Mouse (Mus musculus): ENCODE measurements at regions not wholly inside any gene's neighbourhood (a gene's known extent, or its start where the extent isn't known, plus 50 kb on each side); places are given as distances from the start of the nearest gene placed in this dataset.
A peak's percentile ranks its signal among the peaks of the same experiment; 100 is the strongest.

- Histone ChIP-seq H3K9ac (0 out of 2 replicates have a peak overlapping the region, but pooled peaks have one; percentile 8), H3K27ac (peak overlapping the region; percentile 95), H3K4me2 (replicated peaks) (peak overlapping the region; percentile 44), H3K36me3 (no peaks in the 10 kb centered on the region), H3K9me3 (0 out of 2 replicates have a peak, but pooled peaks cover 6% of the 10 kb centered on the region), H3K27me3 (no peaks in the 10 kb centered on the region), H3K4me3 (no peak overlapping the region), H3K4me1 (peaks cover 59% of the 10 kb centered on the region)
- ATAC-seq (ENCODE audit: low FRiP score, low read depth) = peak; percentile 4
- WGBS = 19% methylated on average over 13 of the region's 13 CpGs
Measured at GRCm38 (mm10) chr16:90628605-90629120, 98.5 kb downstream of the Mis18a start.

DNA sequence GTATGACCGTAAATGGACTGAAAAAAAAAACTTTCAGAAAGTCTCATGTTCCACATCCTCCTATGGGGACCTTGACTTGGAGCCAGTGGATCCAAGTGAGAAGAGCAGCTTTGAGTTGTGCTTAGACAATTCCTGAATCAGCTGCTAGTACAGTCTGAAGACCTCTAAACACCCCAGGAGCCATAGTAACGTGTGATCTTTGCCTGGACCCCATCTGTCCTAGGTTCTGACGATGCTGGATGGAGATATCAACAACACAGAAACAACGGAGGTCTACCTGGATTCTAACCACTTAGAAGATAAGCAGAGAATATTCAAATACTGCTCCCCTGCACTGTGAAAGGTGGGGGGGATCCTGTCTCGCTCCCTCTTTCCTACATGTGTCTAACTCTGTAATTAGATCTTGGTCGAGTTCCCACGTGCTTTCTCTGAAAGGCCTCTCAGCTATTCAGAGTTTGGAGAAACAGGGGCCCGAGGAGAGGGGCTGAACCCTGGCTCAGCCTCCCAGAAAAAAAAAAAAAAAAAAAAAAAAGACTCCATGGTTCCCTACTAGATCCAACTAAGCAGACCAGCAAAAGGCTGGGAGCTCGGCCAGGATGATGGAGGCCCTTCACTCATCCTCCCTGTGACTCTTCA is 101.1 kb downstream of the Mis18a start:
- Histone ChIP-seq H3K27me3 (no peaks in the 10 kb centered on the region), H3K27ac (peak overlapping the region; percentile 48; the same call in 1 of the 2 replicates), H3K9ac (no peak overlapping the region), H3K4me2 (replicated peaks) (no peak overlapping the region), H3K36me3 (no peaks in the 10 kb centered on the region), H3K9me3 (0 out of 2 replicates have a peak, but pooled peaks cover 6% of the 10 kb centered on the region), H3K4me1 (peaks cover 83% of the 10 kb centered on the region), H3K4me3 (no peak overlapping the region)
- 68% methylated on average over 9 of the region's 9 CpGs for WGBS
- ATAC-seq (ENCODE audit: low FRiP score, low read depth) = no peak

- Histone ChIP-seq H3K27me3 (no peaks in the 10 kb centered on the region), H3K4me2 (replicated peaks) (no peak overlapping the region)
Measured at GRCm38 (mm10) chr16:90625301-90626034, 101.7 kb downstream of the Mis18a start.

GRCm38 (mm10) chr16:90624039-90624625 is 103.1 kb downstream of the Mis18a start:
- H3K27ac ChIP-seq = peak overlapping the region; percentile 94
- H3K27me3 ChIP-seq = no peaks in the 10 kb centered on the region
- 0 out of 2 replicates have a peak, but pooled peaks cover 6% of the 10 kb centered on the region for H3K9me3 ChIP-seq
- H3K36me3 ChIP-seq = no peaks in the 10 kb centered on the region
- peaks cover 74% of the 10 kb centered on the region for H3K4me1 ChIP-seq
- peak overlapping the region; percentile 3; the same call in 1 of the 2 replicates for H3K4me3 ChIP-seq
- WGBS = 18% methylated on average over 17 of the region's 17 CpGs
- no peak overlapping the region for H3K9ac ChIP-seq
- ATAC-seq (ENCODE audit: low FRiP score, low read depth) = peak; percentile 88
- peak overlapping the region; percentile 49 for H3K4me2 ChIP-seq (replicated peaks)

More at GRCm38 (mm10) chr16:90625301-90626034, 101.7 kb downstream of the Mis18a start:
- H3K9me3 ChIP-seq = 0 out of 2 replicates have a peak, but pooled peaks cover 6% of the 10 kb centered on the region
- WGBS = 61% methylated on average over 16 of the region's 16 CpGs
- no peak for ATAC-seq (ENCODE audit: low FRiP score, low read depth)
- H3K27ac ChIP-seq = peak overlapping the region; percentile 48
- peaks cover 79% of the 10 kb centered on the region for H3K4me1 ChIP-seq
- H3K9ac ChIP-seq = no peak overlapping the region
- H3K36me3 ChIP-seq = no peaks in the 10 kb centered on the region
- H3K4me3 ChIP-seq = no peak overlapping the region

- ATAC-seq (ENCODE audit: low FRiP score, low read depth) = no peak
- 70% methylated on average over 8 of the region's 8 CpGs for WGBS
- H3K27me3 ChIP-seq = no peaks in the 10 kb centered on the region
- no peak overlapping the region for H3K4me2 ChIP-seq (replicated peaks)
- no peaks in the 10 kb centered on the region for H3K36me3 ChIP-seq
- H3K4me1 ChIP-seq = peaks cover 63% of the 10 kb centered on the region
- H3K9ac ChIP-seq = no peak overlapping the region
- H3K4me3 ChIP-seq = no peak overlapping the region
- H3K27ac ChIP-seq = peak overlapping the region; percentile 94
- 0 out of 2 replicates have a peak, but pooled peaks cover 6% of the 10 kb centered on the region for H3K9me3 ChIP-seq
Measured at GRCm38 (mm10) chr16:90622677-90623225, 104.5 kb downstream of the Mis18a start.

DNA sequence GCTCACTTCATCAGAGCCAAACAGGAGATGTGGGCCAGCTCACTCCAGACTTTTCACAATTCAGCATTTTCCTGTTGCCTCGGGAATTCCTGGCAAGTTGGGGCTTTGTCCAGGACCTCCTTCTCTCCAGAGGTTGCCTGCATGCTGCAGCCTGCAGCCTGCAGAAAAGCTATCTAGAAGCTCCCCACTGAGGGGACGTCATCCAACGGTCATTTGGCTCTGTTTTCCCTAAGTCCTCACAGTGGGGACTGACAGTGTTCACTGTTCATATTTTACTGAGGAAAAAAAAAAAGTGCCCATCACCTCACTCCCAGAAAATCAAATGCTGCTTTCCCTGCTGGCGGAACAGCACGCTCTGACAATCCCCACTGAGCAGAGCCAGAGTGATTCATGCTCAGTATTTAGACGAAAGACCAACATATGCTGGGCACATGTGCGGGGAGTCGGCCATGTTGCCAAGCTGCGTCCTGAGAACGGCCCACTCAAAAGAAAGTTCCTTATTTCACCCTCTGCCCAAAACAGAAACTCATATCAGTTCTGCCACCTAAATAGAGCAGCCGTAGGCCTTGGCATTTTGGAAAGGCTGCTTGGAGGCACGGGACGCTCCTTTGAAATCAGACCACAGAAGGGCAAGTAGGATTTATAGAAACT is 105.3 kb downstream of the Mis18a start:
- Histone ChIP-seq H3K9ac (no peak overlapping the region), H3K4me1 (peaks cover 63% of the 10 kb centered on the region), H3K4me3 (no peak overlapping the region), H3K27ac (peak overlapping the region; percentile 94), H3K9me3 (0 out of 2 replicates have a peak, but pooled peaks cover 4% of the 10 kb centered on the region), H3K36me3 (no peaks in the 10 kb centered on the region), H3K4me2 (replicated peaks) (no peak overlapping the region), H3K27me3 (no peaks in the 10 kb centered on the region)
- no peak for ATAC-seq (ENCODE audit: low FRiP score, low read depth)
- 33% methylated on average over 13 of the region's 13 CpGs for WGBS

DNA sequence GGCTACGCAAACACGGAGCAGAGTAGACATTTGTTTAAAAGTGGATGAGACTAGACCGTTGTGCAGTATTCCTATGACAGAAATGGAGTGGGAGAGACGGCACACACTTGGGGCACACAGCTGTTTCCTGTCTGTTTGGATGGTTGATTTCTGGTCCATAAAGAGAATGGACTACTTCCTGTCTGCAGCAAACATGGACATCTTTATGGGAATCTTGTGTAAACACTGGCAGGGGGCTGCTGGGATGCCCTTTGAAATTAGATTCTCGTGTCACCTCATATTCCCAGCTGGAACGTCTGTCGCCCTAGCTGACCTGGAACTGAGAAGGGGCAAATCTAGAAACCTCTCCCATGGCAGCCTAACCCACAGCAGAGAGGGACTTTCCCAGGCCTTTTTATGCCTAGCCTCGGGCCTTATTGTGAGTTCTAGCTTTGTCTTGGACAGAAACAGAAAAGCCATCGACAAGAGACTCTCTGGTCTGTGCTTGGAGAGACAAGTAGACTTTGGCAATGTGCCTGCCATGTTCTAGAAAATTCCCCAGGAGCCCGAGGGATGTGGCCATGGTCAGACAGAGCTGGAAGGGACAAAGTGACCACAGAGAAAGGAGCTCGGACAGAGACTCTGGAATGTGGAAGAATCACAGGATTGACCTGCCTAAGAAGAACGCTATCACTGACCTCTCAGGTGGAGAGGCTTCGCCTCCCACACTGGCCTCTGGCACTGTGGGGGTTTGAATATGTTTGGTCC is 107.5 kb downstream of the Mis18a start:
- ATAC-seq (ENCODE audit: low FRiP score, low read depth) = no peak
- Histone ChIP-seq H3K9ac (no peak overlapping the region), H3K36me3 (no peaks in the 10 kb centered on the region), H3K27ac (no peak overlapping the region), H3K4me3 (no peak overlapping the region), H3K9me3 (no peaks in the 10 kb centered on the region), H3K4me1 (peaks cover 54% of the 10 kb centered on the region), H3K27me3 (no peaks in the 10 kb centered on the region), H3K4me2 (replicated peaks) (no peak overlapping the region)
- WGBS = 57% methylated on average over 13 of the region's 13 CpGs

DNA sequence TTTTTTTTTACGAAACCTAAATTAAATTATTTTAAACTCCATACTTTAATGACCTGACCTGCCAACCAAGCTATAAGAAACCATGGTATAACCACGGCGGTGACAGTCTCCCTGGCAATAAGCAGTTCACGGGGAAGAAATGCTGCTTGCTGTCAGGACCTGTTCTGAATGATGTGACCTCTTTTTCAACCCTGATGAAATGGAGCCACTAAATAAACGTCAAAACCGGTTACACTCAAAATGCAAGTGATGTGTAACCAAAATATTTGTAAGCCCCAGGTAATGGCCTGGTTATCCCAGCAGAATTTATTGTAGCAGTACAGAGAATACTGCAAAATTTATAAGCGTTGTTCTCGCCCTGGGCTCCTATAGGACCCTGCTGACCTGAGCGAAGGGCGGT is 111.4 kb downstream of the Mis18a start:
- Histone ChIP-seq H3K27me3 (no peaks in the 10 kb centered on the region), H3K4me1 (peaks cover 23% of the 10 kb centered on the region), H3K27ac (no peak overlapping the region), H3K36me3 (no peaks in the 10 kb centered on the region), H3K9ac (no peak overlapping the region), H3K9me3 (no peaks in the 10 kb centered on the region), H3K4me3 (no peak overlapping the region), H3K4me2 (replicated peaks) (no peak overlapping the region)
- no peak for ATAC-seq (ENCODE audit: low FRiP score, low read depth)
- 48% methylated on average over 10 of the region's 10 CpGs for WGBS

GRCm38 (mm10) chr16:90614137-90614536 is 113.1 kb downstream of the Mis18a start:
- WGBS = 76% methylated on average over 1 of the region's 1 CpGs
- no peak for ATAC-seq (ENCODE audit: low FRiP score, low read depth)
- no peaks in the 10 kb centered on the region for H3K36me3 ChIP-seq

DNA sequence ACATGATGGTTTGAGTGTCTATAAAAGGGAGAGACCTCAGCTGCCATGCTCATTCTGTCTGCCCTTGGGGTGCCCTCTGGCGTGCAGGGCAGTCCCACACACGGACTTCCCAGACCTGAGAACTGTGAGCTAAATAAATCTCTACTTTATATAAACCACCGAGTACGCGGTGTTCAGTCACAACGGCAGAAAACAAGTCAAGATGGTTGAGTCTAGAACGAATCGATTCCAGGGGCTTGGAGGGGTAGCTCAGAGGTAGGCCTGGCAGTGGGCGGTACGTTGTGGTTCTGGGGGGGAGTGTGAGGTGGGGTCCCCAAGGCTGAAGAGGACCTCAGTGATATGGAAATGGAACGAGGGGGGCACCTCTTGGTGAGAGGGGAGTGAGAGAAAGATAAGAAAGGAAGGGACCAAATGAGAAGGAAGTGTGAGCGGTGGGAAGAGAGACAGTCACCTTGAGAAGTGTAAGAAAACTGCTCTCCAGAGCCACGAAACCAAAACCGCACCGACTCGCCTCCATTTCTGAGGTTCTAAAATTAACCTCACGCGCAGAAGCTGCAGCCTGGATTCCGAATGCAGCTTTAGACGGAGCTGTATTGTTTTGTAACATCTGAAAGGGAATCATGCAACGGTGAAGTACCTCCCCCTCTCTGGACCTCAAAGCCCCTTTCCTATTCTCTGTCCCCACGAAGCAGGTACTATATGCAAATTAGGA is 117.0 kb downstream of the Mis18a start:
- H3K4me1 ChIP-seq = peaks cover 7% of the 10 kb centered on the region; the same call in 1 of the 2 replicates
- no peak overlapping the region for H3K9ac ChIP-seq
- no peaks in the 10 kb centered on the region for H3K27me3 ChIP-seq
- no peaks in the 10 kb centered on the region for H3K9me3 ChIP-seq
- no peak overlapping the region for H3K27ac ChIP-seq
- no peaks in the 10 kb centered on the region for H3K36me3 ChIP-seq
- ATAC-seq (ENCODE audit: low FRiP score, low read depth) = no peak
- WGBS = 91% methylated on average over 22 of the region's 22 CpGs
- H3K4me2 ChIP-seq (replicated peaks) = no peak overlapping the region
- H3K4me3 ChIP-seq = no peak overlapping the region

More at GRCm38 (mm10) chr16:90614137-90614536, 113.1 kb downstream of the Mis18a start:
- H3K4me3 ChIP-seq = no peak overlapping the region
- no peaks in the 10 kb centered on the region for H3K27me3 ChIP-seq
- H3K9me3 ChIP-seq = no peaks in the 10 kb centered on the region
- H3K4me2 ChIP-seq (replicated peaks) = no peak overlapping the region
- H3K4me1 ChIP-seq = peaks cover 15% of the 10 kb centered on the region
- H3K9ac ChIP-seq = no peak overlapping the region
- no peak overlapping the region for H3K27ac ChIP-seq
